Mouse (Mus musculus): ENCODE measurements around the gene Tor1aip2. TPM values are rescaled to one million over a fixed set of nuclear protein-coding genes. Genes with fewer than 3 reads are reported as not detected.
A peak's percentile ranks its signal among the peaks of the same experiment; 100 is the strongest.

Tor1aip2 gene
- polyA plus RNA-seq, 1 experiment from 2014 or later: 121 TPM

DNA sequence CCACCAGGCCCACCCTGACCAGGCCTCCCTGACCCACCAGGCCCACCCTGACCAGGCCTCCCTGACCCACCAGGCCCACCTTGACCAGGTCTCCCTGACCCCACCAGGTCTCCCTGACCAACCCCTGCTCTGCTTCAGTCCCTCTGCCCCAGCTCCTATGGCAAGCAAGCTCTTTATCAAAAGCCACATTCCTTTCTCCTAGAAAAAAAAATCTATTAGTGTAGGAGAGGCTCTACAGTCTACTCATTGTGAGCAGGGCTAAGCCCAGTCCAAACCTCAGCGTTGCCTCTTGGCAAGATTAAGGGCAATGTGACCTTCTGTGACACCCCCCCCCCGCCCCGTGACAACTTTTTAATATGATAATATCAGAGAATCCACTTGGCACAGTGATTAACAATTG lies 49.4 kb downstream of the Tor1aip2 start:
- WGBS: 48% methylated on average over 3 of the region's 3 CpGs

GRCm38 (mm10) chr1:156085770-156086169 lies 50.6 kb downstream of the Tor1aip2 start:
- H3K27ac ChIP-seq (ENCODE audit: low read depth): no peak overlapping the region
- ATAC-seq (ENCODE audit: insufficient read depth) (peak; percentile 50; the same call in 1 of the 2 replicates), DNase-seq (peak; percentile 86)
- no peaks in the 10 kb centered on the region for H3K36me3 ChIP-seq (ENCODE audit: insufficient read depth)
- no peaks in the 10 kb centered on the region for H3K27me3 ChIP-seq (ENCODE audit: insufficient read depth, low read length)
- WGBS: 48% methylated on average over 5 of the region's 5 CpGs
- H3K4me3 ChIP-seq (ENCODE audit: low read depth, low read length): no peak overlapping the region
- H3K9me3 ChIP-seq (ENCODE audit: low read depth, low read length): no peaks in the 10 kb centered on the region
- TF ChIP-seq CTCF (IDR thresholded peaks at IDR 0.05; ENCODE audit: low read depth): peak; percentile 95
- H3K9ac ChIP-seq: no peak overlapping the region
- no peak overlapping the region for H3K4me2 ChIP-seq
- H3K4me1 ChIP-seq (ENCODE audit: insufficient read depth): no peaks in the 10 kb centered on the region

More for the DNA sequence above, 49.4 kb downstream of the Tor1aip2 start:
- TF ChIP-seq CTCF (IDR thresholded peaks at IDR 0.05; ENCODE audit: low read depth): no peak
- Histone ChIP-seq H3K9me3 (ENCODE audit: low read depth, low read length) (no peaks in the 10 kb centered on the region), H3K9ac (no peak overlapping the region), H3K27ac (ENCODE audit: low read depth) (no peak overlapping the region), H3K4me2 (no peak overlapping the region), H3K4me1 (ENCODE audit: insufficient read depth) (no peaks in the 10 kb centered on the region), H3K4me3 (ENCODE audit: low read depth, low read length) (no peak overlapping the region), H3K27me3 (ENCODE audit: insufficient read depth, low read length) (no peaks in the 10 kb centered on the region), H3K36me3 (ENCODE audit: insufficient read depth) (no peaks in the 10 kb centered on the region)
- DNase-seq: no peak
- no peak for ATAC-seq (ENCODE audit: insufficient read depth)

DNA sequence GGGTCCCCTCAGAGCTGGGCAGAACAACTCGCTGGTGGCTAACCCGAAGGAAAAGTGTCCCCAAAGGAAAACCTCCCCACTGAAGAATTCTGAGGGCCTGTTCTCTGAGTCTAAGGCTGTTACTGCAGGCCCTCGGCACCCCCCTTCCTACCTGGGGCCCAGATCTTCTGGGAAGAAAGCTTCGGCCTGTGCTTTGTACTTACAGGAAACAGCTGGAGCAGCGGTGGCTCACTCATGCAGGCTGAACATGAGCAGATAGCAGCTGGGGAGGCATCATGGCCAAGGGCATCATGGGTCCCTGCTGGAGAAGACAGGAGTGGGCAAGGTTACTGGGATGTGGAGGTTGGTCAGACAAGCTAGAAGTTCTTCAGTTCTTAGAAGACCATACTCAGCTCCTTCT lies 52.4 kb downstream of the Tor1aip2 start:
- no peaks in the 10 kb centered on the region for H3K36me3 ChIP-seq (ENCODE audit: insufficient read depth)
- DNase-seq (no peak), ATAC-seq (ENCODE audit: insufficient read depth) (no peak)
- H3K4me3 ChIP-seq (ENCODE audit: low read depth, low read length): no peak overlapping the region
- no peak for TF ChIP-seq CTCF (IDR thresholded peaks at IDR 0.05; ENCODE audit: low read depth)
- no peak overlapping the region for H3K9ac ChIP-seq
- H3K27me3 ChIP-seq (ENCODE audit: insufficient read depth, low read length): no peaks in the 10 kb centered on the region
- H3K27ac ChIP-seq (ENCODE audit: low read depth): no peak overlapping the region
- no peaks in the 10 kb centered on the region for H3K9me3 ChIP-seq (ENCODE audit: low read depth, low read length)
- 64% methylated on average over 5 of the region's 5 CpGs for WGBS
- no peak overlapping the region for H3K4me2 ChIP-seq
- no peaks in the 10 kb centered on the region for H3K4me1 ChIP-seq (ENCODE audit: insufficient read depth)

DNA sequence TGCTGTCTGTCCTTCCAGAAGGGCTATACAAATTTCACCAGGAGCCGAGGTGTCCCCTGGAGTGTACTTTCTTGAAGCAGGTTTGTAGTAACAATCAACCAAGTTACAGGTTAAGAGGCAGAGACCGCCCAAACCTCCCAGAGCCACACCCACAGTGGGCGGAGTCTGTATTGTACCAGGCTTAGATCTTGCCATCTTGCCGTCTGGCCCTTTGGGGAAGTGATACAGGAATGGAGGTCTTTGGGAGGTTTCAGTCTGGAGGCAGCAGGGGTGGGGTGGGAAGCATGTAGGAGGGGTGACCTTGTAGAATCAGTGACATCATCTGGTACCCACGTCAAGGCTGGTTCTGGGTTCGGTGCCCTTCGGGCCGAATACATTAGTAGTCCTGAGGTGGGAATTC lies 54.4 kb downstream of the Tor1aip2 start:
- Histone ChIP-seq H3K36me3 (ENCODE audit: insufficient read depth) (no peaks in the 10 kb centered on the region), H3K9ac (no peak overlapping the region), H3K27me3 (ENCODE audit: insufficient read depth, low read length) (no peaks in the 10 kb centered on the region), H3K4me1 (ENCODE audit: insufficient read depth) (no peaks in the 10 kb centered on the region), H3K4me3 (ENCODE audit: low read depth, low read length) (no peak overlapping the region), H3K9me3 (ENCODE audit: low read depth, low read length) (no peaks in the 10 kb centered on the region), H3K27ac (ENCODE audit: low read depth) (no peak overlapping the region), H3K4me2 (no peak overlapping the region)
- peak; percentile 36; the same call in 1 of the 2 replicates for ATAC-seq (ENCODE audit: insufficient read depth)
- no peak for DNase-seq
- TF ChIP-seq CTCF (IDR thresholded peaks at IDR 0.05; ENCODE audit: low read depth): no peak
- 71% methylated on average over 8 of the region's 8 CpGs for WGBS

GRCm38 (mm10) chr1:156090042-156090441 lies 54.8 kb downstream of the Tor1aip2 start:
- DNase-seq: no peak
- ATAC-seq (ENCODE audit: insufficient read depth): peak; percentile 17; the same call in 1 of the 2 replicates
- no peak overlapping the region for H3K4me2 ChIP-seq
- no peaks in the 10 kb centered on the region for H3K27me3 ChIP-seq (ENCODE audit: insufficient read depth, low read length)
- H3K4me3 ChIP-seq (ENCODE audit: low read depth, low read length): no peak overlapping the region
- WGBS: 65% methylated on average over 4 of the region's 4 CpGs
- H3K27ac ChIP-seq (ENCODE audit: low read depth): no peak overlapping the region
- TF ChIP-seq CTCF (IDR thresholded peaks at IDR 0.05; ENCODE audit: low read depth): no peak
- no peak overlapping the region for H3K9ac ChIP-seq
- H3K4me1 ChIP-seq (ENCODE audit: insufficient read depth): no peaks in the 10 kb centered on the region
- H3K9me3 ChIP-seq (ENCODE audit: low read depth, low read length): no peaks in the 10 kb centered on the region
- no peaks in the 10 kb centered on the region for H3K36me3 ChIP-seq (ENCODE audit: insufficient read depth)

GRCm38 (mm10) chr1:156091811-156092210 lies 56.6 kb downstream of the Tor1aip2 start:
- H3K27me3 ChIP-seq (ENCODE audit: insufficient read depth, low read length): no peaks in the 10 kb centered on the region
- no peak overlapping the region for H3K9ac ChIP-seq
- H3K4me2 ChIP-seq: no peak overlapping the region
- H3K27ac ChIP-seq (ENCODE audit: low read depth): no peak overlapping the region
- H3K9me3 ChIP-seq (ENCODE audit: low read depth, low read length): no peaks in the 10 kb centered on the region
- no peaks in the 10 kb centered on the region for H3K4me1 ChIP-seq (ENCODE audit: insufficient read depth)
- no peak for TF ChIP-seq CTCF (IDR thresholded peaks at IDR 0.05; ENCODE audit: low read depth)
- DNase-seq (no peak), ATAC-seq (ENCODE audit: insufficient read depth) (no peak)
- H3K4me3 ChIP-seq (ENCODE audit: low read depth, low read length): no peak overlapping the region
- H3K36me3 ChIP-seq (ENCODE audit: insufficient read depth): no peaks in the 10 kb centered on the region
- 78% methylated on average over 4 of the region's 4 CpGs for whole genome bisulfite sequencing

DNA sequence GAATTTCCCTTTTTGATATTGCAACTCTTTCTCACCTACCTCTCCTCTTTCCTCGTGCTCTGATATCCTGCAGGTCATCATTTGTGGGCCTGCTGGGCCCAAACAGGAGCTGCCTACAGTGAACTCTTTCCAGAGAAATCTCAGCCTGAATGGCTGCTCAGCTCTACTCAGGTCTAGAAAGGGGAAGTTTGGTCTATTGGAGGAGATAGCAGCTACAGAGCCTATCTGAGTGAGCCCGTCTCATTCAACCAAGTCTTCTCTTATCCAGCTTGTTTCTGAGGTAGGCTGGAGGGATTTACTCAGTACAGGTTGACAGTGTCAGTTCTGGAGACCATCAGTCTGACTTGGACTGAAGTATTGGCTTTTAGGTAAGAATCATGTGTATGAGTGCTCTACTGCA lies 68.6 kb downstream of the Tor1aip2 start:
- Histone ChIP-seq H3K4me2 (no peak overlapping the region), H3K27ac (ENCODE audit: low read depth) (no peak overlapping the region), H3K27me3 (ENCODE audit: insufficient read depth, low read length) (no peaks in the 10 kb centered on the region), H3K9me3 (ENCODE audit: low read depth, low read length) (no peaks in the 10 kb centered on the region; the same call in 1 of the 2 replicates), H3K36me3 (ENCODE audit: insufficient read depth) (no peaks in the 10 kb centered on the region), H3K4me1 (ENCODE audit: insufficient read depth) (no peaks in the 10 kb centered on the region), H3K9ac (no peak overlapping the region), H3K4me3 (ENCODE audit: low read depth, low read length) (no peak overlapping the region)
- no peak for ATAC-seq (ENCODE audit: insufficient read depth)
- DNase-seq: no peak
- TF ChIP-seq CTCF (IDR thresholded peaks at IDR 0.05; ENCODE audit: low read depth): no peak
- WGBS: 86% methylated on average over 2 of the region's 2 CpGs

- ATAC-seq (ENCODE audit: insufficient read depth) (no peak), DNase-seq (no peak)
- Histone ChIP-seq H3K4me1 (ENCODE audit: insufficient read depth) (no peaks in the 10 kb centered on the region), H3K9me3 (ENCODE audit: low read depth, low read length) (no peaks in the 10 kb centered on the region; the same call in 1 of the 2 replicates), H3K27ac (ENCODE audit: low read depth) (no peak overlapping the region), H3K4me2 (no peak overlapping the region), H3K9ac (no peak overlapping the region), H3K27me3 (ENCODE audit: insufficient read depth, low read length) (no peaks in the 10 kb centered on the region), H3K36me3 (ENCODE audit: insufficient read depth) (no peaks in the 10 kb centered on the region), H3K4me3 (ENCODE audit: low read depth, low read length) (no peak overlapping the region)
- no peak for TF ChIP-seq CTCF (IDR thresholded peaks at IDR 0.05; ENCODE audit: low read depth)
- WGBS: 60% methylated on average over 2 of the region's 2 CpGs
These were observed 70.2 kb downstream of the Tor1aip2 start for GRCm38 (mm10) chr1:156105381-156105780.
